Mouse (Mus musculus): ENCODE measurements around the gene Cylc1. TPM values are rescaled to one million over a fixed set of nuclear protein-coding genes. Genes with fewer than 3 reads are reported as not detected.

The Cylc1 gene
- total RNA-seq (2021) = not detected
- long read RNA-seq, experiment 1 = 0 reads
- long read RNA-seq, experiment 2 = 0 reads

GRCm38 (mm10) chrX:111110118-111110517 is at the start of gene Cylc1:
Gene Cylc1 (plus strand): TSS chrX:111110418.
- intact Hi-C loops (cut with DNase I) = no loop called here
- no peak for DNase-seq (ENCODE audit: extremely low spot score in 1 of 2, low spot score in 2 of 2)
- H3K4me3 ChIP-seq = no peak within 1 kb of the TSS
- no peak within 1 kb of the TSS for H3K27ac ChIP-seq
- TF ChIP-seq CTCF (IDR thresholded peaks at IDR 0.05) = no peak

- intact Hi-C loops (cut with DNase I) = no loop called here
- no peak overlapping the region for H3K27ac ChIP-seq
- no peak for DNase-seq (ENCODE audit: extremely low spot score in 1 of 2, low spot score in 2 of 2)
- TF ChIP-seq CTCF (IDR thresholded peaks at IDR 0.05) = no peak
- no peak overlapping the region for H3K4me3 ChIP-seq
These were observed 31.5 kb upstream of the Cylc1 start for GRCm38 (mm10) chrX:111078680-111079079.

- Histone ChIP-seq H3K27ac (no peak within 1 kb of the TSS), H3K4me3 (no peak within 1 kb of the TSS)
- no peak for TF ChIP-seq CTCF (IDR thresholded peaks at IDR 0.05)
- no peak for DNase-seq (ENCODE audit: extremely low spot score in 1 of 2, low spot score in 2 of 2)
- intact Hi-C loops (cut with DNase I) = no loop called here
These were observed 57.8 kb downstream of the Cylc1 start, which contains the start of gene Gm10112 for GRCm38 (mm10) chrX:111168040-111168439. Gene Gm10112 (plus strand): TSS chrX:111168340.

Other genes with a start within 250 kb of the Cylc1 start
- gene Gm10112, start 57.9 kb downstream of the Cylc1 start, total RNA-seq (2021) = not detected